ENCODE assay signal across 16 mouse cellular contexts in genomic region chr14:61970591-61970990, GRCm38 (mm10).
DNase-seq lines count a peak whose midpoint lies in the region; ATAC-seq and TF ChIP-seq lines count a peak whose summit lies in the region.
"Had no signal": no experiment of that assay in that cellular context is flagged by ENCODE, and none has a peak within 500 bp of the region (broad histone marks: within the 10 kb centered on the region; RNA-seq: fewer than 3 reads in every experiment).

No protein-coding gene starts in this region.

- H3K9me3 ChIP-seq in heart, embryonic 11.5 days (replicated peaks; ENCODE audit: control insufficient read depth, low read length) = no peaks in the 10 kb centered on the region
- no peaks in the 10 kb centered on the region for H3K9me3 ChIP-seq in MEL (replicated peaks; ENCODE audit: insufficient read depth, low read length)
- H3K9me3 ChIP-seq in kidney, embryonic 15.5 days (replicated peaks) = no peaks in the 10 kb centered on the region
- no peaks in the 10 kb centered on the region for H3K9me3 ChIP-seq in hindbrain, embryonic 16.5 days (ENCODE audit: control insufficient read depth, low read length)
- H3K9me3 ChIP-seq: embryonic facial prominence, embryonic 13.5 days; limb, embryonic 12.5 days had no signal

- peak; percentile 70 for DNase-seq in heart, adult 11 months
- peak; percentile 9 for DNase-seq in MEL (ENCODE audit: low read depth, low spot score)
- DNase-seq: cerebellum, adult 2 months; forebrain, postnatal 0 days; lung, adult 2 months; midbrain, embryonic 14.5 days had no signal

- no peak for TF ChIP-seq EP300 in MEL (IDR thresholded peaks at IDR 0.05; ENCODE audit: low read depth in 1 of 2, low read length in 2 of 2)

- H3K4me3 ChIP-seq in heart, embryonic 11.5 days (ENCODE audit: low read depth, low read length) = no peak overlapping the region
- H3K4me3 ChIP-seq in MEL (ENCODE audit: control insufficient read depth in 1 of 2, insufficient read depth in 1 of 2, low read depth in 2 of 2, low read length in 2 of 2) (no peak overlapping the region), macrophage (ENCODE audit: inconsistent target) (no peak overlapping the region)
- no peak overlapping the region for H3K4me3 ChIP-seq in kidney, embryonic 15.5 days (replicated peaks)
- H3K4me3 ChIP-seq in hindbrain, embryonic 16.5 days (ENCODE audit: low read length) = no peak overlapping the region
- H3K4me3 ChIP-seq: embryonic facial prominence, embryonic 13.5 days; gastrocnemius, adult 2 months; limb, embryonic 12.5 days; myocyte had no signal

- WGBS in heart, embryonic 11.5 days (ENCODE audit: insufficient replicate concordance) = 72% methylated on average over 3 of the region's 3 CpGs
- WGBS in kidney, embryonic 15.5 days = 80% methylated on average over 3 of the region's 3 CpGs
- WGBS in macrophage (ENCODE audit: missing documents) = 77% methylated on average over 3 of the region's 3 CpGs
- 77% methylated on average over 3 of the region's 3 CpGs for WGBS in hindbrain, embryonic 16.5 days

- H3K36me3 ChIP-seq in heart, embryonic 11.5 days (ENCODE audit: control insufficient read depth, insufficient read depth, low read length) = no peaks in the 10 kb centered on the region
- H3K36me3 ChIP-seq in MEL (ENCODE audit: control insufficient read depth in 1 of 2, insufficient read depth in 2 of 2, low read length in 2 of 2) (peaks cover 0 to 10% of the 10 kb centered on the region in 2 experiments; a peak in 2 of 4 replicates), macrophage (ENCODE audit: inconsistent target) (no peaks in the 10 kb centered on the region)
- H3K36me3 ChIP-seq in kidney, embryonic 15.5 days = no peaks in the 10 kb centered on the region
- H3K36me3 ChIP-seq in hindbrain, embryonic 16.5 days (ENCODE audit: control insufficient read depth, insufficient read depth, low read length) = no peaks in the 10 kb centered on the region
- H3K36me3 ChIP-seq: embryonic facial prominence, embryonic 13.5 days; limb, embryonic 12.5 days had no signal

- ATAC-seq in heart, embryonic 11.5 days (replicated peaks; ENCODE audit: insufficient number of reproducible peaks, low FRiP score, low TSS enrichment) = no peak
- peak; percentile 75 for ATAC-seq in kidney, embryonic 15.5 days (replicated peaks; ENCODE audit: low FRiP score)
- ATAC-seq in megakaryocyte, adult 5-6 weeks (ENCODE audit: poor library complexity, severe bottlenecking) = no peak
- ATAC-seq in cerebellum, adult (ENCODE audit: insufficient number of reproducible peaks, low FRiP score, low TSS enrichment) = no peak
- ATAC-seq in hindbrain, embryonic 16.5 days = no peak
- ATAC-seq: forebrain, postnatal 0 days had no signal

- H3K4me2 ChIP-seq in heart, embryonic 11.5 days = no peak overlapping the region
- no peak overlapping the region for H3K4me2 ChIP-seq in kidney, embryonic 15.5 days
- no peak overlapping the region for H3K4me2 ChIP-seq in hindbrain, embryonic 16.5 days (ENCODE audit: low read length)
- H3K4me2 ChIP-seq: embryonic facial prominence, embryonic 13.5 days; limb, embryonic 12.5 days had no signal

- H3K79me2 ChIP-seq in MEL (ENCODE audit: control insufficient read depth, insufficient read depth, low read length, poor library complexity) (no peaks in the 10 kb centered on the region), macrophage (ENCODE audit: inconsistent target) (no peaks in the 10 kb centered on the region)

- TF ChIP-seq POLR2A in MEL (IDR thresholded peaks at IDR 0.05; ENCODE audit: control insufficient read depth in 1 of 2, insufficient read depth in 1 of 2, low read depth in 1 of 2, low read length in 2 of 2, poor library complexity in 1 of 2) = no peak

- H3K9ac ChIP-seq in heart, embryonic 11.5 days (ENCODE audit: low read depth, low read length) = no peak overlapping the region
- H3K9ac ChIP-seq in MEL (ENCODE audit: control insufficient read depth, low read depth, low read length, poor library complexity, severe bottlenecking) = no peak overlapping the region
- H3K9ac ChIP-seq in kidney, embryonic 15.5 days = no peak overlapping the region
- H3K9ac ChIP-seq in hindbrain, embryonic 16.5 days (ENCODE audit: low read depth, low read length) = no peak overlapping the region
- H3K9ac ChIP-seq: embryonic facial prominence, embryonic 13.5 days; forebrain, postnatal 0 days; limb, embryonic 12.5 days had no signal

- no peak for TF ChIP-seq RAD21 in MEL (IDR thresholded peaks at IDR 0.05; ENCODE audit: low read depth, low read length)

- no peak overlapping the region for H3K27ac ChIP-seq in heart, embryonic 11.5 days (ENCODE audit: low read depth, low read length)
- H3K27ac ChIP-seq in MEL (ENCODE audit: control insufficient read depth, low read depth, low read length) (peak overlapping the region; percentile 50), macrophage (peak overlapping the region; percentile 96)
- peak overlapping the region; percentile 74 for H3K27ac ChIP-seq in kidney, embryonic 15.5 days
- no peak overlapping the region for H3K27ac ChIP-seq in hindbrain, embryonic 16.5 days (ENCODE audit: low read depth, low read length)
- H3K27ac ChIP-seq: embryonic facial prominence, embryonic 13.5 days; gastrocnemius, adult 2 months; limb, embryonic 12.5 days had no signal

- H3K27me3 ChIP-seq in heart, embryonic 11.5 days (ENCODE audit: control insufficient read depth, insufficient read depth, low read length) = no peaks in the 10 kb centered on the region
- H3K27me3 ChIP-seq in MEL (ENCODE audit: control insufficient read depth in 1 of 2, insufficient read depth in 2 of 2, low read length in 2 of 2) = peaks cover 0 to 1% of the 10 kb centered on the region in 2 experiments; a peak in 2 of 4 replicates
- H3K27me3 ChIP-seq in kidney, embryonic 15.5 days = no peaks in the 10 kb centered on the region
- H3K27me3 ChIP-seq in hindbrain, embryonic 16.5 days (replicated peaks; ENCODE audit: control insufficient read depth, insufficient read depth, low read length) = no peaks in the 10 kb centered on the region
- H3K27me3 ChIP-seq: embryonic facial prominence, embryonic 13.5 days; limb, embryonic 12.5 days had no signal

- TF ChIP-seq CTCF in MEL (IDR thresholded peaks at IDR 0.05 in 2 of 3, conservative IDR thresholded peaks at IDR 0.05 in 1 of 3; ENCODE audit: control insufficient read depth in 1 of 3, insufficient read depth in 1 of 3, low read depth in 2 of 3, low read length in 3 of 3, poor library complexity in 1 of 3, severe bottlenecking in 1 of 3) = no peak

- H3K4me1 ChIP-seq in heart, embryonic 11.5 days (ENCODE audit: control insufficient read depth, insufficient read depth, low read length) = no peaks in the 10 kb centered on the region
- peaks cover 0 to 12% of the 10 kb centered on the region in 2 experiments; a peak in 3 of 4 replicates for H3K4me1 ChIP-seq in MEL (ENCODE audit: control insufficient read depth in 1 of 2, insufficient read depth in 2 of 2, low read length in 2 of 2)
- peaks cover 19% of the 10 kb centered on the region for H3K4me1 ChIP-seq in kidney, embryonic 15.5 days
- no peaks in the 10 kb centered on the region; the same call in 1 of the 2 replicates for H3K4me1 ChIP-seq in hindbrain, embryonic 16.5 days (ENCODE audit: control insufficient read depth, insufficient read depth, low read depth, low read length)

TF ChIP-seq in MEL, 35 proteins besides CTCF, POLR2A, EP300 and RAD21:
- TF ChIP-seq HCFC1 (IDR thresholded peaks at IDR 0.05; ENCODE audit: low read depth, low read length) (no peak), MXI1 (IDR thresholded peaks at IDR 0.05; ENCODE audit: low read depth, low read length) (no peak), MYB (IDR thresholded peaks at IDR 0.05; ENCODE audit: low read depth, low read length) (no peak), ZKSCAN1 (IDR thresholded peaks at IDR 0.05; ENCODE audit: low read depth, low read length) (no peak), UBTF (IDR thresholded peaks at IDR 0.05; ENCODE audit: borderline replicate concordance, insufficient read depth, low read depth, low read length) (no peak), MAFK (IDR thresholded peaks at IDR 0.05; ENCODE audit: borderline replicate concordance, low read depth, low read length) (no peak), GATA1 (IDR thresholded peaks at IDR 0.05; ENCODE audit: low read depth, low read length) (no peak), MEF2A (IDR thresholded peaks at IDR 0.05; ENCODE audit: extremely low read depth, insufficient replicate concordance, low read depth, low read length, poor library complexity, severe bottlenecking) (no peak), ZC3H11A (IDR thresholded peaks at IDR 0.05; ENCODE audit: low read depth, low read length) (no peak), MAX (IDR thresholded peaks at IDR 0.05; ENCODE audit: low read length) (no peak), POLR2AphosphoS5 (IDR thresholded peaks at IDR 0.05; ENCODE audit: borderline replicate concordance, low read depth, low read length) (no peak), JUND (IDR thresholded peaks at IDR 0.05; ENCODE audit: low read depth, low read length) (no peak), KAT2A (conservative IDR thresholded peaks at IDR 0.05; ENCODE audit: low read depth, low read length) (no peak), NRF1 (IDR thresholded peaks at IDR 0.05; ENCODE audit: insufficient read depth, low read depth, low read length, poor library complexity, severe bottlenecking) (no peak), ELF1 (IDR thresholded peaks at IDR 0.05; ENCODE audit: low read depth, low read length) (no peak), ETS1 (IDR thresholded peaks at IDR 0.05; ENCODE audit: low read depth, low read length) (no peak), USF2 (IDR thresholded peaks at IDR 0.05; ENCODE audit: borderline replicate concordance in 1 of 2, insufficient read depth in 1 of 2, low read depth in 1 of 2, low read length in 2 of 2) (no peak), TCF12 (IDR thresholded peaks at IDR 0.05; ENCODE audit: low read depth, low read length) (no peak), USF1 (IDR thresholded peaks at IDR 0.05; ENCODE audit: low read depth, low read length) (no peak)

Comparison
In these comparisons a context has a peak if more than half of its experiments do, and no peak if none do; other contexts are left out.
1. H3K27ac ChIP-seq: peak in MEL (single experiment), kidney, embryonic 15.5 days (single experiment) and macrophage (single experiment); none in heart, embryonic 11.5 days (single experiment) and hindbrain, embryonic 16.5 days (single experiment).